Mouse (Mus musculus): ENCODE measurements around the gene 1700020D05Rik. TPM values are rescaled to one million over a fixed set of nuclear protein-coding genes. Genes with fewer than 3 reads are reported as not detected.

The 1700020D05Rik gene
- polyA plus RNA-seq, 1 experiment: 1.2 TPM

DNA sequence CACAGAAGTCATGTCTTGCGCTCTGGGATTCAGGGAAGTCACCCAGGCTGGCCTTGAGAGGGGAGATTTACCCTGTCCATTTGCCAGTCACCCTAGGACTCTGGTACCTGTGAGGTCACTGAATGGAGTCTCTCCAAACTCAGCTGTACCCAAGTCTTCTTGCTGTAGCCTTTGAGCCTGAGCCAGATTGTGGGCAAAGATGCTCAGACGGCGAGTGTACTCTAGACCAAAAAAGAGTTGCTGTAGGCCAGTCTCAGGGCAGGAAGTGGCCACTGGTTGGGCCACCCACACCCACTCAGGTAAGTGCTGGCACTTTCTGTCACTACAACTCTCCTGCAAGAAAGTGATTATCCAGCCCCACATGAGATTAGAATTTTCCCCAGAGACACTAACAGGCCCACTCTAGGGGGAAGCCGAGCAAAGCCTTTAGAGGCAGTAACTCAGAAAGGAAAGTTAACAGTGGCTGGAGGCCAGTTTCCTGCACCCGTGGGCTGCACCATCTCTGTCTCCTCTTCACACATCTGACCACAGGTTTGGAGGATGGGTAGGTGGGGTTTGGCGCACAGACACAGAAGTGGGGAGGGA lies 36.6 kb downstream of the 1700020D05Rik start:
- Histone ChIP-seq H3K4me3 (replicated peaks; ENCODE audit: extremely low read depth, low read depth, low read length) (no peak overlapping the region), H3K4me1 (ENCODE audit: control insufficient read depth, insufficient read depth, low read length) (peaks cover 4% of the 10 kb centered on the region; the same call in 1 of the 2 replicates)
- 83% methylated on average over 6 of the region's 6 CpGs for WGBS
- no peak for TF ChIP-seq CTCF (IDR thresholded peaks at IDR 0.05; ENCODE audit: insufficient read depth, low read length)
- no peak for TF ChIP-seq POLR2A (IDR thresholded peaks at IDR 0.05; ENCODE audit: borderline replicate concordance, extremely low read depth, low read depth, low read length)
- no peak for DNase-seq

DNA sequence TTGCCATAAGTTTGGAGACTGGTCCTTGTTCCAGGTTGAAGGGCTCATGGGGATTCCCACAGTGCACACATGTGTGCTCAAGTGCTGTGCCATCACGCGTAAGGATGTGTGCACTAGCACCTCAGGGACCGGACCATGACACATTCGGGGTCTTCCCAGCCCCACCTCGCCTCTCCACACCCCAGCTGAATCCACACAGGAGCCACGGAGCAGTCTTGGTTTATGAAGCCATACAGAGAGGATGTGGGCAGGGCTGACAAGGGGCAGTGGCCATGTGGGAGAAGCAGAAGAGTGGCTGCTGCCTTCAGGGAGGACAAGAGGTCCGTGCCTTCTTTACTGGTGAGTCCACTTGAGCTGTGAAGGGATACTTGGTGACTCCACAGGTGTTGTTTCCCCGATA lies 38.5 kb downstream of the 1700020D05Rik start:
- 87% methylated on average over 8 of the region's 8 CpGs for WGBS
- no peak for TF ChIP-seq CTCF (IDR thresholded peaks at IDR 0.05; ENCODE audit: insufficient read depth, low read length)
- TF ChIP-seq POLR2A (IDR thresholded peaks at IDR 0.05; ENCODE audit: borderline replicate concordance, extremely low read depth, low read depth, low read length): no peak
- no peak for DNase-seq
- Histone ChIP-seq H3K4me1 (ENCODE audit: control insufficient read depth, insufficient read depth, low read length) (peaks cover 4% of the 10 kb centered on the region), H3K4me3 (replicated peaks; ENCODE audit: extremely low read depth, low read depth, low read length) (no peak overlapping the region)

DNA sequence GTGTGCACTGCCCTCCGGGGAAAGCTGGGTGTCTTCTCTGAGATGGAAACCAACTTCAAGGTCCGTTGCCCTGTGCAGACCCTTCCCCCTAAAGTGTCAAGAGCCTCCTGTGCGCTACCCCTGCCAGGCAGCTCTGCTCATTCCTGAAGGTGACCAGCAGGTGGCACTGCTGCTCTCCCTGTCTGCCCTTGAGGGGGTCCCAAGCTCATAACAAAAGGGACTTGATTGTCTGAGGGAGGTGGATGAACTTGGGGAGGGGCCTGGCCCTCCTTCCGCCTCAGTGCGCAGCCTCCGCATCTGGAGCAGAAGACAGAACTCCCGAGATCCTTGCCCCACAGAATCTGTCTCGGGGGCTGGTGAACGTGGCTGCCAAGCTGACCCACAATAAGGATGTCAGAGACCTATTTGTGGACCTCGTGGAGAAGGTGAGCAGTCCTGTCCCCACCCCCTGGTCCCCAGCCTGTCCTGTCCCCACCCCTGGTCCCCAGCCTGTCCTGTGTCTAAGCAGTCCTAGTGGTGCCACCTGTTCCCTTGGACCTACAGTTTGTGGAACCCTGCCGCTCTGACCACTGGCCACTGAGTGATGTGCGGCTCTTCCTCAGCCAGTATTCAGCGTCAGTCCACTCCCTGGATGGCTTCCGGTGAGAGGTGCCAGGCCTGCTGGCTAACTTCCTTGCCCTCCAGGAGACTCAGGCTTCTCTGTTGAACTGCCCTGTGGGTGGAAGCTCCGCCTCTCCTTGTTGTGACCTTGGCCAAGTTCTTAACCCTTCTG lies 39.6 kb downstream of the 1700020D05Rik start:
- H3K4me1 ChIP-seq (ENCODE audit: control insufficient read depth, insufficient read depth, low read length): peaks cover 4% of the 10 kb centered on the region
- peak; percentile 60 for DNase-seq
- H3K4me3 ChIP-seq (replicated peaks; ENCODE audit: extremely low read depth, low read depth, low read length): no peak overlapping the region
- peak; percentile 82 for TF ChIP-seq CTCF (IDR thresholded peaks at IDR 0.05; ENCODE audit: insufficient read depth, low read length)
- peak; percentile 42; the same call in 1 of the 2 replicates for TF ChIP-seq POLR2A (IDR thresholded peaks at IDR 0.05; ENCODE audit: borderline replicate concordance, extremely low read depth, low read depth, low read length)
- WGBS: 31% methylated on average over 15 of the region's 15 CpGs

DNA sequence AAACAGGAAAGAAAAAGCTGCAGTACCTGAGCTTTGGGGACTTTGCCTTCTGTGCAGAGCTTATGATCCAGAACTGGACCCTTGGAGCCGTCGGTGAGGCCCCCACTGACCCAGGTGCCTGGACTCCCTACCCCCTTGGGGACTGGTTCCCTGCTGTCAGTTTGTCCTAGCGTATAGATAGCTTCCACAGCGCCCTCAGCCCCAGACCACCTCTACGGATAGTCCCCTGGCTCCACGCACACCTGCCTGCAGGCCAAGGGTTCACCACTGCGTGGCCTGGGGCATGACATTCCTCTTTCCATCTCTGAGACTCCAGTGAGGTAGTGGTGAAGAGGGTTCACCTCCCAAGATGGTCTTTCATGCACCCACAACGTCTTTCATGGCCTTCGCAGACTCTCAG lies 40.4 kb downstream of the 1700020D05Rik start:
- peaks cover 4% of the 10 kb centered on the region for H3K4me1 ChIP-seq (ENCODE audit: control insufficient read depth, insufficient read depth, low read length)
- DNase-seq: no peak
- TF ChIP-seq POLR2A (IDR thresholded peaks at IDR 0.05; ENCODE audit: borderline replicate concordance, extremely low read depth, low read depth, low read length): no peak
- TF ChIP-seq CTCF (IDR thresholded peaks at IDR 0.05; ENCODE audit: insufficient read depth, low read length): no peak
- 91% methylated on average over 9 of the region's 9 CpGs for WGBS
- no peak overlapping the region for H3K4me3 ChIP-seq (replicated peaks; ENCODE audit: extremely low read depth, low read depth, low read length)

DNA sequence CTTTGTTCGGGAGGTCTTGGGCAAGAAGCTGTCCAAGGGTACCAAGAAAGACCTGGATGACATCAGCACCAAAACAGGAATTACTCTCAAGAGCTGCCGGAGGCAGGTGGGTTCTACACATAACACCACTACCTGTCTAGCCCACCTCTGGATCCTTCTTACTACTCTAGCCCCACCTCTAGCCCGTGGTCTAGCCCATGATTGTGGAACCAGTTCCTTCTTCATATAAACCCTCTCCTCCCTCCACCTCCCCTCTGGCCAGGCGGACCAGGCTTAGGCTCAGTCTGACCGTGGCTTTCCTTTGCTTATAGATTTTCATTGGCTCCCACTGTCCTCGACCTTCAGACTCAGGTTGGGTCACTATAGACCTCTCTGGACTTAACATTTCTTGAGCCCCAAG lies 42.2 kb downstream of the 1700020D05Rik start:
- TF ChIP-seq CTCF (IDR thresholded peaks at IDR 0.05; ENCODE audit: insufficient read depth, low read length) (no peak), POLR2A (IDR thresholded peaks at IDR 0.05; ENCODE audit: borderline replicate concordance, extremely low read depth, low read depth, low read length) (no peak)
- H3K4me1 ChIP-seq (ENCODE audit: control insufficient read depth, insufficient read depth, low read length): peaks cover 8% of the 10 kb centered on the region
- peak overlapping the region; percentile 2 for H3K4me3 ChIP-seq (replicated peaks; ENCODE audit: extremely low read depth, low read depth, low read length)
- 83% methylated on average over 6 of the region's 6 CpGs for WGBS
- no peak for DNase-seq

DNA sequence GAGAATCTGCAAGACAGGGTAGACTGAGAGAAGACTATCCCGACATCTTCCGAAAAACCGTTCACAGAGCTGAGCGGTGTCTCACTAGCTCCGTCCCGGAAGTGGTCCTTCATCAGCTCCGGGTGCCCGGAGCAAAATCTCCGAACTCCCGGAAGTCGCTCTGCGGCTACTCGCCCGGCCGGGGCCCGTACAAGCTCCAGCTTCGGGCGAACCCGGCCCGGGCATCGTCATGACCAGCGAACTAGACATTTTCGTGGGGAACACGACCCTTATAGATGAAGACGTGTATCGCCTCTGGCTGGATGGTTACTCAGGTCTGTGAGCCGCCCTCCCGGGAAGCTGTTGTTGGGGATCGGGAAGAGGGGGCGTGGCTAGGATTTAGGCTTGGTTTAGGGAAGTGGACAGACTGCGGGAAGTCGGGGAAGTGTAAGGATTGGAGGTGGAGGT lies 43.1 kb downstream of the 1700020D05Rik start, which contains the start of gene Fibp:
Fibp (plus strand) TSS at position 151 of the 447 bp plus-strand sequence.
- peak; percentile 89 for DNase-seq
- WGBS: under 1% methylated on average over 32 of the region's 32 CpGs
- peaks cover 8% of the 10 kb centered on the region for H3K4me1 ChIP-seq (ENCODE audit: control insufficient read depth, insufficient read depth, low read length)
- peak within 1 kb of the TSS; percentile 96 for H3K4me3 ChIP-seq (replicated peaks; ENCODE audit: extremely low read depth, low read depth, low read length)
- TF ChIP-seq POLR2A (IDR thresholded peaks at IDR 0.05; ENCODE audit: borderline replicate concordance, extremely low read depth, low read depth, low read length): peak; percentile 78
- TF ChIP-seq CTCF (IDR thresholded peaks at IDR 0.05; ENCODE audit: insufficient read depth, low read length): no peak

DNA sequence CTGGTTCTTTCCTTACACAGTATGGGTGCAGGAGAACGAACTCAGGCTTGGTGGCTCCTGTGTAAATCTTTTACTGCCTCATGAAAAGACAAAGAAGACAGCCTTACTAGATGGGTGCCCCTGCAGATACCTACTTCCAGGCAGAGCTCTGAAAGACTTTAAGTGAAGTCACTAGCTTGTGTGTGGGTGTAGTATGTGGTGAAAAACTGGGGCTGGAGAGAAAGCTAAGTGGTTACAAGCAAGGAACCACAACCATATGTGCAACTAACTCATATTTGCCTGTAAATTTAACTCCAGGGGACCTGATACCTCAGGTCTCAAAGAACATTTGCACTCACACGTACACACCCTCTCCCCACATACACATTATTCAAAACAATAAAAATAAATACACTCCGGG lies 43.7 kb downstream of the 1700020D05Rik start:
- DNase-seq: no peak
- Histone ChIP-seq H3K4me3 (replicated peaks; ENCODE audit: extremely low read depth, low read depth, low read length) (no peak overlapping the region), H3K4me1 (ENCODE audit: control insufficient read depth, insufficient read depth, low read length) (peaks cover 8% of the 10 kb centered on the region)
- TF ChIP-seq POLR2A (IDR thresholded peaks at IDR 0.05; ENCODE audit: borderline replicate concordance, extremely low read depth, low read depth, low read length) (no peak), CTCF (IDR thresholded peaks at IDR 0.05; ENCODE audit: insufficient read depth, low read length) (no peak)
- 20% methylated on average over 3 of the region's 3 CpGs for WGBS

GRCm38 (mm10) chr19:5459019-5459418 lies 44.6 kb downstream of the 1700020D05Rik start:
- WGBS: 64% methylated on average over 7 of the region's 7 CpGs
- peaks cover 6% of the 10 kb centered on the region for H3K4me1 ChIP-seq (ENCODE audit: control insufficient read depth, insufficient read depth, low read length)
- no peak overlapping the region for H3K4me3 ChIP-seq (replicated peaks; ENCODE audit: extremely low read depth, low read depth, low read length)
- DNase-seq: no peak
- TF ChIP-seq POLR2A (IDR thresholded peaks at IDR 0.05; ENCODE audit: borderline replicate concordance, extremely low read depth, low read depth, low read length) (no peak), CTCF (IDR thresholded peaks at IDR 0.05; ENCODE audit: insufficient read depth, low read length) (no peak)

DNA sequence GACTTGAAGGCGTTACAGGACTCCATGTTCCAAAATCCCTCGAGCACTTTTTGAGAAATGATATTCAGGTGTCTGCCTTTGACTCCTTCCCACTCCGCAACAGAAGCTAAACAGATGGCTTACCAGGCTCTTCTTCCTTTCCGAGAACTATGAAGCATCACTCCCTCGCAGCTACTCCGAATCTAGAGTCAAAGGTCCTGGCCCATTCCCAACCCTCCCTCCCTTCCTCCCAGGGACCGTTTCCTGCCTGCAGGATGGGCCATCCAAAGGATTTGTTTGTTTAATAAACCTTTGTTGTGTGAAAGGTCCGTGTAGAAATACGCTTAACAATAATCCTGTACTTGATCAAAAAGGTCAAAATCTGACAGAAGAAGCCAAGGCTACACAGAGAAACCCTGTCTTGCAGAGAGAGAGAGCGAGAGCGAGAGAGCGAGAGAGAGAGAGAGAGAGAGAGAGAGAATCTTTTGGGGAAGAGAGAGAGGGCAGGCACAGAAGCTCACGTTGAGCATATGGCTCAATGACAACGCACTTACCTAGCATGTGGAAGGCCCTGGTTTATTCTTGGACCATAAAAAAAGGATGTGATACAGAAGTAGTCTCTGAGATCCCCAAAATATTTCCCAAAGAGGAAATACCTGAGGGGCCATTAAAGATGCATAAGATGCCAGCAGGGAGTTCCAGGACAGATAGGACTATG lies 45.7 kb downstream of the 1700020D05Rik start, which contains the start of gene Ccdc85b:
Ccdc85b (minus strand) TSS at position 149 of the 697 bp plus-strand sequence.
- 9% methylated on average over 14 of the region's 14 CpGs for WGBS
- Histone ChIP-seq H3K4me3 (replicated peaks; ENCODE audit: extremely low read depth, low read depth, low read length) (peak within 1 kb of the TSS; percentile 97), H3K4me1 (ENCODE audit: control insufficient read depth, insufficient read depth, low read length) (peaks cover 3% of the 10 kb centered on the region; the same call in 1 of the 2 replicates)
- DNase-seq: no peak
- TF ChIP-seq CTCF (IDR thresholded peaks at IDR 0.05; ENCODE audit: insufficient read depth, low read length) (no peak), POLR2A (IDR thresholded peaks at IDR 0.05; ENCODE audit: borderline replicate concordance, extremely low read depth, low read depth, low read length) (no peak)

All from lung, adult 2 months (tissue).